In the genomic region with DNA sequence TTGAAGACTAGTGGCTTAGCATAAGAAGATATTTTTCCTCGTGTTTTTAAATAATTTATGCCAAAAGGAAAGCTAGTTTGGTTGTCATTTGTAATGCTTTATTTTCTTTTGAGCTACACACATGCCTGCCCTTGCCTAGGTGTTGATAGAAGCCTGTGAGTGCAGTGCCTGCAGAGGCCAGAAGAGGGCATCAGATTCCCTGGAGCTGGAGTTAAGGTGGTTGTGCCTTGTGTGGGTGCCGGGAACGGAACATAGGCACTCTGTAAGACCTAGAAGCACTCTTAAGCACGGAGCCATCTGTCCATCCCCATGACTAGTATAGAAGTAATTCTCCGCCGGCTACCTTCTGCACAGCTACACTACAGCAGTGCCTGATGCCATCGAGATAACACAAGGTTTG, we compare ENCODE assay signal across 23 mouse cellular contexts. TPM values are rescaled to one million over a fixed set of nuclear protein-coding genes. Genes with fewer than 3 reads are reported as not detected.
DNase-seq lines count a peak whose midpoint lies in the region; ATAC-seq and TF ChIP-seq lines count a peak whose summit lies in the region.
"Had no signal": no experiment of that assay in that cellular context is flagged by ENCODE, and none has a peak within 500 bp of the region (broad histone marks: within the 10 kb centered on the region; RNA-seq: fewer than 3 reads in every experiment).

No protein-coding gene starts in this region.

- WGBS in forebrain, postnatal 0 days: 88% methylated on average over 7 of the region's 7 CpGs
- WGBS in forebrain, embryonic 12.5 days: 93% methylated on average over 7 of the region's 7 CpGs
- 93% methylated on average over 7 of the region's 7 CpGs for WGBS in midbrain, postnatal 0 days
- 92% methylated on average over 7 of the region's 7 CpGs for WGBS in midbrain, embryonic 14.5 days

- H3K4me2 ChIP-seq in forebrain, postnatal 0 days (ENCODE audit: low read depth): no peak overlapping the region
- H3K4me2 ChIP-seq in forebrain, embryonic 12.5 days: no peak overlapping the region
- no peak overlapping the region for H3K4me2 ChIP-seq in midbrain, postnatal 0 days (ENCODE audit: low read depth, low read length, poor library complexity, severe bottlenecking)
- H3K4me2 ChIP-seq in midbrain, embryonic 14.5 days (ENCODE audit: low read length): no peak overlapping the region
- H3K4me2 ChIP-seq: kidney, embryonic 15.5 days; liver, embryonic 13.5 days; midbrain, embryonic 11.5 days had no signal

- no peaks in the 10 kb centered on the region for H3K9me3 ChIP-seq in forebrain, postnatal 0 days (ENCODE audit: low read length)
- no peaks in the 10 kb centered on the region for H3K9me3 ChIP-seq in forebrain, embryonic 12.5 days
- no peaks in the 10 kb centered on the region for H3K9me3 ChIP-seq in midbrain, postnatal 0 days (ENCODE audit: low read length)
- H3K9me3 ChIP-seq in midbrain, embryonic 14.5 days (ENCODE audit: control insufficient read depth, low read length): no peaks in the 10 kb centered on the region
- H3K9me3 ChIP-seq: kidney, embryonic 15.5 days; liver, embryonic 13.5 days had no signal

- intact Hi-C loops in left cerebral cortex, adult 2 months (cut with DNase I): no loop called here

- DNase-seq in forebrain, postnatal 0 days: no peak
- DNase-seq in left cerebral cortex, adult 2 months (ENCODE audit: extremely low spot score in 1 of 2, low spot score in 2 of 2): no peak
- DNase-seq in left cerebral cortex, adult 18-20 months (ENCODE audit: low spot score in 2 of 2): no peak
- no peak for DNase-seq in midbrain, postnatal 0 days (ENCODE audit: low spot score)
- DNase-seq in midbrain, embryonic 14.5 days: no peak
- DNase-seq in urinary bladder, adult 18-20 months (ENCODE audit: low spot score in 2 of 2): no peak
- DNase-seq: adrenal gland, postnatal 25 days; cerebellum, adult 9-10 months; gastrocnemius, adult 2 months; kidney, postnatal 36 days; layer of hippocampus, adult 9-11 months; liver, embryonic 13.5 days; right cerebral cortex, postnatal 14 days; thymus, postnatal 14 days had no signal

- no peak for ATAC-seq in forebrain, postnatal 0 days
- no peak for ATAC-seq in forebrain, embryonic 12.5 days (ENCODE audit: low FRiP score)
- no peak for ATAC-seq in midbrain, postnatal 0 days (ENCODE audit: low FRiP score)
- ATAC-seq in midbrain, embryonic 14.5 days (ENCODE audit: low FRiP score, low TSS enrichment): no peak
- ATAC-seq: intestine, postnatal 0 days had no signal

- H3K27me3 ChIP-seq in forebrain, postnatal 0 days (ENCODE audit: insufficient read depth, low read length): no peaks in the 10 kb centered on the region
- peaks cover 7% of the 10 kb centered on the region for H3K27me3 ChIP-seq in forebrain, embryonic 12.5 days
- no peaks in the 10 kb centered on the region for H3K27me3 ChIP-seq in midbrain, postnatal 0 days (ENCODE audit: insufficient read depth, low read length)
- peaks cover 3% of the 10 kb centered on the region; the same call in 1 of the 2 replicates for H3K27me3 ChIP-seq in midbrain, embryonic 14.5 days (ENCODE audit: control insufficient read depth, insufficient read depth, low read length)

- H3K4me3 ChIP-seq in forebrain, postnatal 0 days (ENCODE audit: low read depth, low read length): no peak overlapping the region
- H3K4me3 ChIP-seq in forebrain, embryonic 12.5 days (replicated peaks): no peak overlapping the region
- no peak overlapping the region for H3K4me3 ChIP-seq in left cerebral cortex, adult 2 months
- no peak overlapping the region for H3K4me3 ChIP-seq in midbrain, postnatal 0 days (ENCODE audit: low read depth, low read length)
- H3K4me3 ChIP-seq in midbrain, embryonic 14.5 days (replicated peaks; ENCODE audit: low read depth, low read length): no peak overlapping the region
- no peak overlapping the region for H3K4me3 ChIP-seq in cortical plate, adult 2 months (ENCODE audit: insufficient read depth, low read length)
- H3K4me3 ChIP-seq: forebrain, embryonic 10.5 days; gastrocnemius, adult 2 months; hindbrain, embryonic 10.5 days; kidney, embryonic 15.5 days; liver, embryonic 13.5 days had no signal

- TF ChIP-seq CTCF in forebrain, postnatal 0 days (IDR thresholded peaks at IDR 0.05; ENCODE audit: low read depth): peak; percentile 18; the same call in 1 of the 2 replicates
- peak; percentile 28 for TF ChIP-seq CTCF in left cerebral cortex, adult 2 months (IDR thresholded peaks at IDR 0.05)
- TF ChIP-seq CTCF in midbrain, postnatal 0 days (IDR thresholded peaks at IDR 0.05): peak; percentile 26
- TF ChIP-seq CTCF in cortical plate, adult 2 months (IDR thresholded peaks at IDR 0.05; ENCODE audit: extremely low read depth, insufficient read depth, low read length): no peak

- TF ChIP-seq POLR2A in cortical plate, adult 2 months (IDR thresholded peaks at IDR 0.05; ENCODE audit: extremely low read depth, insufficient read depth, low read length): no peak

- H3K9ac ChIP-seq in forebrain, postnatal 0 days: no peak overlapping the region
- no peak overlapping the region for H3K9ac ChIP-seq in forebrain, embryonic 12.5 days
- H3K9ac ChIP-seq in midbrain, postnatal 0 days (replicated peaks; ENCODE audit: low read length, poor library complexity, severe bottlenecking): no peak overlapping the region
- H3K9ac ChIP-seq in midbrain, embryonic 14.5 days (replicated peaks; ENCODE audit: low read length): no peak overlapping the region
- H3K9ac ChIP-seq: kidney, embryonic 15.5 days; liver, embryonic 13.5 days had no signal

- no peak overlapping the region for H3K27ac ChIP-seq in forebrain, postnatal 0 days (ENCODE audit: low read depth, low read length)
- no peak overlapping the region for H3K27ac ChIP-seq in forebrain, embryonic 12.5 days
- peak overlapping the region; percentile 42 for H3K27ac ChIP-seq in left cerebral cortex, adult 2 months
- no peak overlapping the region for H3K27ac ChIP-seq in midbrain, postnatal 0 days (ENCODE audit: low read depth, low read length)
- H3K27ac ChIP-seq in midbrain, embryonic 14.5 days (replicated peaks; ENCODE audit: low read depth, low read length): no peak overlapping the region
- H3K27ac ChIP-seq in cortical plate, adult 2 months (ENCODE audit: insufficient read depth, low read length): peak overlapping the region; percentile 45
- H3K27ac ChIP-seq: forebrain, embryonic 10.5 days; gastrocnemius, adult 2 months; hindbrain, embryonic 10.5 days; kidney, embryonic 15.5 days; liver, embryonic 13.5 days; macrophage had no signal

- no peaks in the 10 kb centered on the region for H3K4me1 ChIP-seq in forebrain, postnatal 0 days (ENCODE audit: insufficient read depth)
- H3K4me1 ChIP-seq in forebrain, embryonic 12.5 days: no peaks in the 10 kb centered on the region
- no peaks in the 10 kb centered on the region for H3K4me1 ChIP-seq in midbrain, postnatal 0 days (ENCODE audit: insufficient read depth, low read length)
- H3K4me1 ChIP-seq in midbrain, embryonic 14.5 days (ENCODE audit: control insufficient read depth, insufficient read depth, low read length): no peaks in the 10 kb centered on the region
- no peaks in the 10 kb centered on the region for H3K4me1 ChIP-seq in cortical plate, adult 2 months (ENCODE audit: control insufficient read depth, insufficient read depth, low read length)
- H3K4me1 ChIP-seq: forebrain, embryonic 10.5 days; liver, embryonic 13.5 days had no signal

- H3K36me3 ChIP-seq in forebrain, postnatal 0 days (ENCODE audit: insufficient read depth): no peaks in the 10 kb centered on the region
- no peaks in the 10 kb centered on the region for H3K36me3 ChIP-seq in forebrain, embryonic 12.5 days (replicated peaks)
- no peaks in the 10 kb centered on the region for H3K36me3 ChIP-seq in midbrain, postnatal 0 days (ENCODE audit: insufficient read depth, low read length)
- no peaks in the 10 kb centered on the region for H3K36me3 ChIP-seq in midbrain, embryonic 14.5 days (ENCODE audit: control insufficient read depth, insufficient read depth, low read length)
- H3K36me3 ChIP-seq: forebrain, embryonic 10.5 days; G1E; hindbrain, embryonic 10.5 days; kidney, embryonic 15.5 days; liver, embryonic 13.5 days had no signal

RNA-seq across cellular contexts. Expression of gene Sc5d, which starts 56.6 kb away (rescaled TPM):
- 37.2 and 48.6 TPM in 2 replicates for total RNA-seq in forebrain, postnatal 0 days (2014; rRNA removed)
- polyA plus RNA-seq in forebrain, postnatal 0 days (2015; fragmentation: Nextera tagmentation; extraction: Ambion mirVana): 52.9 and 75.6 TPM in 2 replicates
- polyA plus RNA-seq in forebrain, embryonic 12.5 days (2016; fragmentation: Nextera tagmentation; extraction: Ambion mirVana): 64.8 and 65.9 TPM in 2 replicates
- 10 to 100 TPM; 49.8 to 54.7 TPM for total RNA-seq in left cerebral cortex, adult 2 months (2021)
- total RNA-seq in left cerebral cortex, adult 18-20 months (2021): 10 to 100 TPM; 55.2 to 58.5 TPM
- 32.4 and 67.0 TPM in 2 replicates for total RNA-seq in midbrain, postnatal 0 days (2014; rRNA removed)
- 63.7 and 70.3 TPM in 2 replicates for polyA plus RNA-seq in midbrain, postnatal 0 days (2015; fragmentation: Nextera tagmentation; extraction: Ambion mirVana)
- polyA plus RNA-seq in midbrain, embryonic 14.5 days (2014; fragmentation: Nextera tagmentation; extraction: Ambion mirVana): 71.8 and 76.3 TPM in 2 replicates
- 74.8 and 90.6 TPM in 2 replicates for polyA plus RNA-seq in cortical plate, adult 2 months (2012; rRNA removed)

Comparison
In these comparisons a context has a peak if more than half of its experiments do, and no peak if none do; other contexts are left out.
1. H3K27ac ChIP-seq: peak in left cerebral cortex, adult 2 months (single experiment) and cortical plate, adult 2 months (single experiment); none in forebrain, postnatal 0 days (single experiment), forebrain, embryonic 12.5 days (single experiment), midbrain, postnatal 0 days (single experiment) and midbrain, embryonic 14.5 days (single experiment).